Comparison of ENCODE assay signal across 9 mouse cellular contexts in genomic region chr5:122731991-122732673, GRCm38 (mm10). TPM values are rescaled to one million over a fixed set of nuclear protein-coding genes. Genes with fewer than 3 reads are reported as not detected.
DNase-seq lines count a peak whose midpoint lies in the region; ATAC-seq and TF ChIP-seq lines count a peak whose summit lies in the region.
"Had no signal": no experiment of that assay in that cellular context is flagged by ENCODE, and none has a peak within 500 bp of the region (broad histone marks: within the 10 kb centered on the region; RNA-seq: fewer than 3 reads in every experiment).

No protein-coding gene starts in this region.

- H3K9me3 ChIP-seq in limb, embryonic 15.5 days: no peaks in the 10 kb centered on the region

- peak; percentile 25 for DNase-seq in Patski (ENCODE audit: low read depth, low spot score)
- DNase-seq in c-Kit-positive CD71-negative TER-119-negative erythroid progenitor cells, embryonic 14.5 days (ENCODE audit: low read depth): peak; percentile 43
- DNase-seq in heart, postnatal 36 days: peak; percentile 28 to 38
- DNase-seq in natural killer cell, adult 2 months (ENCODE audit: low spot score in 2 of 2): peak; percentile 26 to 33
- DNase-seq in urinary bladder, adult 18-20 months (ENCODE audit: low spot score in 2 of 2): no peak
- DNase-seq in gastrocnemius, adult 8-10 months (ENCODE audit: low spot score in 2 of 2): no peak
- DNase-seq in right cerebral cortex, postnatal 36 days (ENCODE audit: low spot score in 2 of 2): no peak

- no peaks in the 10 kb centered on the region for H3K27me3 ChIP-seq in Patski
- no peaks in the 10 kb centered on the region for H3K27me3 ChIP-seq in limb, embryonic 15.5 days

- intact Hi-C loops in heart, postnatal 36 days (cut with DNase I): no loop called here

- WGBS in limb, embryonic 15.5 days: 19% methylated on average over 15 of the region's 15 CpGs

- peaks cover 15% of the 10 kb centered on the region; the same call in 1 of the 2 replicates for H3K36me3 ChIP-seq in limb, embryonic 15.5 days

- in situ Hi-C loops in Patski (cut with MboI; ENCODE audit: low pct_unique_long_range_greater_than_20kb): no loop called here

- no peak overlapping the region for H3K4me2 ChIP-seq in limb, embryonic 15.5 days

- ATAC-seq in Patski: peak; percentile 51
- ATAC-seq in limb, embryonic 15.5 days (ENCODE audit: insufficient number of reproducible peaks, low FRiP score, low TSS enrichment, low read depth): no peak

- peaks cover 19% of the 10 kb centered on the region for H3K4me1 ChIP-seq in limb, embryonic 15.5 days

- POLR2A ChIA-PET in Patski (lab: Charles Lee): interaction anchor here (0.6 kb wide), 1 partner anchor 38 kb away, joined by 3 read pairs; no protein-coding TSS in a partner anchor

- CTCF ChIA-PET in Patski (lab: Charles Lee): interaction anchor here (0.8 to 1.9 kb wide), 8 partner anchors 8 to 103 kb away, joined by 3 to 6 read pairs (median 3); no protein-coding TSS in a partner anchor

- no peak overlapping the region for H3K4me3 ChIP-seq in limb, embryonic 15.5 days
- H3K4me3 ChIP-seq: erythroblast, embryonic 14.5 days had no signal

- H3K27ac ChIP-seq in limb, embryonic 15.5 days: peak overlapping the region; percentile 83

- H3K9ac ChIP-seq in limb, embryonic 15.5 days: no peak overlapping the region

- no peak for TF ChIP-seq CTCF in Patski (IDR thresholded peaks at IDR 0.05)

RNA-seq across cellular contexts. Expression of gene P2rx4, which starts 24.8 kb away (rescaled TPM):
- polyA plus RNA-seq in Patski (2021): 95.2 TPM
- total RNA-seq in heart, postnatal 36 days (2021): 10 to 100 TPM; 18.9 to 20.5 TPM
- polyA plus RNA-seq in limb, embryonic 15.5 days (2015; fragmentation: Nextera tagmentation; extraction: Ambion mirVana): 23.1 and 27.8 TPM in 2 replicates
- total RNA-seq in gastrocnemius, adult 8-10 months (2022): 1 to 10 TPM; 2.0 to 3.5 (median 2.9) TPM

RNA-seq across cellular contexts. Expression of gene Camkk2, which starts 47.1 kb away (rescaled TPM):
- 42.8 TPM for polyA plus RNA-seq in Patski (2021)
- 10 to 100 TPM in 1 of 2 experiments, 1 to 10 TPM in 1; 9.2 to 11.2 TPM for total RNA-seq in heart, postnatal 36 days (2021)
- 35.5 and 37.9 TPM in 2 replicates for polyA plus RNA-seq in limb, embryonic 15.5 days (2015; fragmentation: Nextera tagmentation; extraction: Ambion mirVana)
- 1 to 10 TPM; 2.0 to 3.4 (median 3.1) TPM for total RNA-seq in gastrocnemius, adult 8-10 months (2022)

Comparison
In these comparisons a context has a peak if more than half of its experiments do, and no peak if none do; other contexts are left out.
1. DNase-seq: peak in Patski (single experiment), c-Kit-positive CD71-negative TER-119-negative erythroid progenitor cells, embryonic 14.5 days (single experiment), heart, postnatal 36 days (2 of 2) and natural killer cell, adult 2 months (2 of 2); none in urinary bladder, adult 18-20 months (0 of 2), gastrocnemius, adult 8-10 months (0 of 2) and right cerebral cortex, postnatal 36 days (0 of 2).
2. RNA of gene P2rx4, which starts 24.8 kb away (total RNA-seq): 18.9 to 20.5 TPM in heart, postnatal 36 days; 2.0 to 3.5 TPM in gastrocnemius, adult 8-10 months; every median in the first group is over 4 times any median in the second.